Mouse (Mus musculus): ENCODE measurements around the gene Atp9a.

The Atp9a gene

GRCm38 (mm10) chr2:168740496-168740895, 1.7 kb downstream of the Atp9a start:
- DNase-seq (ENCODE audit: low read depth in 2 of 2, low spot score in 2 of 2) = no peak

DNA sequence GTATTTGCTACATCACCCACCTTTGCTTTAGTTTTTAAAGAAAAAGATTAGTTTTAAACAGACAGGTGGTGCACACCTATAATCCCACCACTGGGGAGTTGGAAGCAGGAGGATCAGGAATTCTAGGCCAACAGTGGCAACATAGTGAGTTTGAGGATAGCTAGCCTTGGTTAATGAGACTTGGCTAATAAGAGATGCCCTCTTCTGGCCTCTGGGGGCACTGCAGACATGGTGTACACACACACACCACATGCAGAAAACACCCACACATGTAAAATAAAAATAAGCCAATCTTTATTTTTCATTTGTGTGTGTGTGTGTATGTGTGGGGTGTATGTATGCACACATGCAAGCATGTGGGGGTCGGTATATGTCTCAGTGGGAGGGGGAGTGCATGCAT, 3.4 kb downstream of the Atp9a start:
- no peak for DNase-seq (ENCODE audit: low read depth in 2 of 2, low spot score in 2 of 2)

- no peak for DNase-seq (ENCODE audit: low read depth in 2 of 2, low spot score in 2 of 2)
These were observed 4.3 kb downstream of the Atp9a start for GRCm38 (mm10) chr2:168737878-168738277.

DNA sequence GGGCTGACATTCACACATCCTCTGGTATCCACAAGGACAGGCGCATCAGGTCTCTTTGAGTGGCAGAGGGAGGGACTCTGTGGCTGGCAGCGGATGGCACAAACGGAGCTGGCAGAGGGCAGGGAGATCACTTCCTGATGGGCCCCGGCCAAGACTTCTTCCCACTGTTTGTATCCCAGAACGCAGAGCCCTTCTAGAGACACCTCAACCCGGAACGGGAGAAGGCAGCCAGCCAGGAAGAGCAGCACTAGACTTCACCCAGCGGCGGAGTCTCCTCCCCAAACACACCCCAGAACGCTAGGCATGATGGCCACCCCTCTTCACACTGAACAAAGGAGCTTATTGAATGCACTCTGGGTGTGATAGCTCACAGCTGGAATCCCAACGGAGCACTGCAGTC, 8.2 kb downstream of the Atp9a start:
- no peak for DNase-seq (ENCODE audit: low read depth in 2 of 2, low spot score in 2 of 2)

- no peak for DNase-seq (ENCODE audit: low read depth in 2 of 2, low spot score in 2 of 2)
These were observed 11.0 kb downstream of the Atp9a start for GRCm38 (mm10) chr2:168731258-168731657.

DNA sequence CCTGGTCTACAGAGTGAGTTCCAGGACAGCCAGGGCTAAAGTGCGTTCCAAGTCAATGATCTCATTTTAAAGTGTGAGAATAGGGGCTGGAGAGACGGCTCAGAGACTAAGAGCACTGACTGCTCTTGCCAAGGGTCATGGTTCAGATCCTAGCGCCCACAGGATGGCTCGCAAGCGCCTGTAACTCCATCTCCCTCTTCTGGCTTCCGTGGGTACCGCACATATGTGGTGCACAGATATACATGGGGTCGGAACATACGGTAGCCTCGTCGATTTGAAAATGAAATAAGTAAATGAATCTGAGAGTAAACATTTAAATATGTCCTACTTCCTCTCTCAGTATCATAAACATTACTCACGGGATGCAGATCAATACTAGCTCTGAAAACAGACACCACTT, 12.5 kb downstream of the Atp9a start:
- DNase-seq (ENCODE audit: low read depth in 2 of 2, low spot score in 2 of 2) = no peak

GRCm38 (mm10) chr2:168728045-168728444, 14.2 kb downstream of the Atp9a start:
- no peak for DNase-seq (ENCODE audit: low read depth in 2 of 2, low spot score in 2 of 2)

DNA sequence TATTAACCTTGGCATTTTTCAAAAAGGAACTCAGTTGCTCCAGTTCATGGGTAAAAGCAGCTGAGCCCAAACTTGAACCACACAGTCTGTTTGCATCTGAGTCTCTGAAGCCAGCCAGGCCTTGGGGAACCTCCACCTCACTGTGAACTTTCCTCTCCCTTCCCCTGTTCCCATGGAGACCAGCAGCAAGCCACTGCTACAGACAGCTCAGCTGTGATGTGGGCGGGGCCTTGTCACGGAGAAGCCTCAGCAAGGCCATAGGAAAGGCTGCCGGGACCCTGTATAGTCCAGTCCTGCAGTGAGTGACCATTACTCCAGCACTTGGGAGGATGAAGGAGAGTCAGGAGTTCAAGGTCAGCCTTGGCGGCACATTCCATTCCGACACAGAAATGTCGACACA, 16.2 kb downstream of the Atp9a start:
- DNase-seq (ENCODE audit: low read depth in 2 of 2, low spot score in 2 of 2) = no peak

- DNase-seq (ENCODE audit: low read depth in 2 of 2, low spot score in 2 of 2) = no peak
These were observed 20.9 kb downstream of the Atp9a start for GRCm38 (mm10) chr2:168721313-168721712.

DNA sequence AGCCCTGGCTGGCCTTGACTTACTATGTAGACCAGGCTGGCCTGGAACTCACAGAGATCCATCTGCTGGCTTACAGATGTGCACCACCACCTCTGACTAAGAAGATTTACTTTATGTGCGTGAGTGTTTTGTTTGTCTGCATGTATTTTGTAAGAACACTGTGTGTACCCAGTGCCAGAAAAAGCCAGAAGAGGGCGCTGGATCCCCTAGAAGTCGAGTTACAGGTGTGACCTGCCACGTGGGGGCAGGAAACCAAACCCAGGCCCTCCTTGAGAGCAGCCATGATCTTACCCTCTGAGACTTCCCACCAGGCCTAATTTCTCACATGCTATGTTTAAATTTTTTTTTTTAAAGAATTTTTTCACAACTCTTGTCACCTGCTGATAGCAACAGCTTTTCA, 22.5 kb downstream of the Atp9a start:
- DNase-seq (ENCODE audit: low read depth in 2 of 2, low spot score in 2 of 2) = no peak

- no peak for DNase-seq (ENCODE audit: low read depth in 2 of 2, low spot score in 2 of 2)
These were observed 23.5 kb downstream of the Atp9a start for GRCm38 (mm10) chr2:168718735-168719134.

DNA sequence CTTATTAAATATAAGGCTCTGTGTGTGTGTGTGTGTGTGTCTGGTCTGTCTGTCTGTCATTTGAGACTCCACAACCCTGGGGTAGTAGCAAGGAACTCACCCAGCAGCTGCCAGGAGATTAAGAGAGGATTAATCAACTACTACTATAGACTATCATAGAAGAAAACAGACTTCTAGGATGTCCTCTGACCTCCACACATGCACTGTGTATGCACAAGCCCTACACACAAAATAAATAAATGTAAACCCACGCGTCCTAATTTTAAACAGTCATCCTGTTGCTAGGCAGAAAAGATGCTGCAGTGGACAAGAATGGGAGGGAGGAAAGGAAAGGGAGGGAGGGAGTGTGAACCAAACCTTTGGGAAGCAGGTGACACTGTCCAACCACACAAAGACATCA, 23.9 kb downstream of the Atp9a start:
- no peak for DNase-seq (ENCODE audit: low read depth in 2 of 2, low spot score in 2 of 2)

DNA sequence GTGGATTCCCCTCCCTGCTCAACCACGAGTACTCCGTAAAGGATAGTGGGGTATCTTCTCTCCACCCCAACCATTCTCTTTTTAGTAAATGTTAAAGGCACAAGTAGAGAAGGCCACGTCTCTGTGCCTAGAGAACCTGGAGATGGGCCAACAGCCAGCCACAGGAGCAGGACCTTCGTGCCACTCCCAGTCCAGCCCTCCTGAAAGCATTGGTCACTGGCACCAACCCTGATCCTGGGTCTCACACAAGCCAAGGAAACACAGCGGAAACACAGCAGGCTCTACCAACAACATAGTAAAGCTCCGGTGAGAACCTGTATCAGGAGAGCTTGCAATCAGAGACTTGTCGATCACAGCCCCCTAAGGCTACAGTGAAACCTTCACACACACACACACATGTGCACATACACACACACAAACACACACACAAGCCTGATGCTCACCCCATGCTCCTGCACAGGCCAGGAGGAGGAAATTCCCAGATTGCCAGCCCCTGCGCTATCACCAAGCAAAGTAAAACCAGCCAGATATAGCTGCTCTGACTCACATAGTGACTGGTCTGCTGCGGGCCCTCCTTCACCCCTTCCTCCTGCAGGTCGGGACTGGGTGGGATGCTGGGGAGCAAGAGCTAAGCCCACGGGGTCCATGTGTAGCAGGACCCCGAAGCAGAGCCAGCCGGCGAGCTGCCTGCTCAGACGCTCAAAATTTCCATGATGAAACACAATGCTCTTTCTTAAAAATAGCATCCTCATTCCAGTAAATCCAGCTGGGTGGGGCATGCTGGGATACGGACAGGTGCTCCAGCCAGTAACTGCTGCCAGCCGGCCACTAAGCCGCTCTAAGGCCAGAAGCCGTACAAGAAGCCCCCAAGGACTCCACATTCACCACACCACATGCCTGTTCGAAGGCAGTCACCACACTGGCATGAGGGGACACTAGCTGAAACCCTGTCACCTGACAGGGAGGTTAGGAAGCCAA, 29.7 kb downstream of the Atp9a start:
- no peak for DNase-seq (ENCODE audit: low read depth in 2 of 2, low spot score in 2 of 2)

- no peak for DNase-seq (ENCODE audit: low read depth in 2 of 2, low spot score in 2 of 2)
These were observed 31.2 kb downstream of the Atp9a start for GRCm38 (mm10) chr2:168710979-168711378.

GRCm38 (mm10) chr2:168707766-168708165, 34.4 kb downstream of the Atp9a start:
- no peak for DNase-seq (ENCODE audit: low read depth in 2 of 2, low spot score in 2 of 2)

- DNase-seq (ENCODE audit: low read depth in 2 of 2, low spot score in 2 of 2) = no peak
These were observed 39.9 kb downstream of the Atp9a start for GRCm38 (mm10) chr2:168702266-168702665.

DNA sequence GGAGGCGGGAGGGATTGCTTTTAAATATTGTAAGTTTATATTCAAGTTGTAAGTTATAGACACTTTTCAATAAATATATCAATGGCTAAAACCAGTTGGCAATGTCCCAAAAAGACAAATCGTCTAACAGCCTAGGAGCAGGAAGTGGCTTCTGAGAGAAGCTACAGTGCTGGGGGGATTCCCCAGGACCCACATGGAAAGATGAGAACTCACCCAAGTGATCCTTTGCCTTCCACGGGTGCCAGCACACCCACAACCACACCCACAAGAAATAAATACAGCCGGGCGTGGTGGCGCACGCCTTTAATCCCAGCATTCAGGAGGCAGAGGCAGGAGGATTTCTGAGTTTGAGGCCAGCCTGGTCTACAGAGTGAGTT, 47.2 kb downstream of the Atp9a start:
- no peak for DNase-seq (ENCODE audit: low read depth in 2 of 2, low spot score in 2 of 2)

DNA sequence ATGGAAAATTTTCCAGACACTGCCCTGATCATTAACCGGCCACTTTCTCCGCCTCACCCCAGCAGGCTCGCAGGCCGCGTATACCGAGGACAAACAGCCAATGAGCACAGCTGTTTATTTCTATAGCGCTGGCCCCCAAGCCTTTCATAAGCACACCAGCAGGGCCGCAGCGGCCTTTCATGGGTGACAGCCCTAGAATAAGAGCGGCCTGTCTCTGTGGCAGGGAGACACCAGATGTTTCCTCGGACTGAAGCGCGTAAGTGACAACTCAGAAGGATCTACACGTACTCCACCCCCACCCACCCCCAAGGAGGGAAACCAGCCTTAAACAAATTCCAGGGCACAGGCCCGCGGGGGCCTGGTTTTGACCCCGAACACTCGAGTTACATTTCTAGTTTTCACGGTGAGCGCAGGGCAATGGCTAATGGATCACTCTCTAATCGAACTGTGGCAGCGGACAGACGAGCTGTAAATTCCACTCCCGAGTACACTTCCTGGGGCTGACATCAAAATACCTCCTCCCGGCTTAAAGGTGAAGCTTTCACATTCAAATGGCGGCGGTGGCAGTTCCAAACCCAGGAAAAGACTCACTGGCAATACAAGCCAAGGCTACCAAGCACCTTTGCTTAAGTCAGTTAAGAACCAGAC, 47.7 kb downstream of the Atp9a start:
- DNase-seq (ENCODE audit: low read depth in 2 of 2, low spot score in 2 of 2) = no peak

GRCm38 (mm10) chr2:168691774-168692173, 50.4 kb downstream of the Atp9a start:
- peak in 1 of 2 experiments; percentile 20 for DNase-seq (ENCODE audit: low read depth in 2 of 2, low spot score in 2 of 2)

DNA sequence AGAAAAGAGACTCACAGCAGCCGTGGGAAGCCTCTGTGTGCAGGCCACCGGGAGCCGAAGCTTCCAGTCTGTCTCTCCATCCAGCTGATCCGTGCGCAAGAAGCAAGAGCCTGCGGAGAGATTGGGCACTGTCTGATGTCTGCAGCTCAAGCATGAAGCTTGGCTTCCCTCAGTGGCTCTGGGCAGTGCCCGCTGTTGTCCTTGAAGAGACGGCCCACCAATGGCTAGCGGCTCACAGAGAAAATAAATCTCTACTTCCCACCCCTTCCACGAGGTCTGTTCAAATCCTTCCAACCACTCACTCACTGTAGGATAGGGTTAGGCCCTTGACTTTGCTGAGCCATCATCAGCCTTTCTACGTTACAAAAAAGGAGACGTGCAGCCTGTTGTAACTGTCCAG, 54.9 kb downstream of the Atp9a start:
- no peak for DNase-seq (ENCODE audit: low read depth in 2 of 2, low spot score in 2 of 2)

DNA sequence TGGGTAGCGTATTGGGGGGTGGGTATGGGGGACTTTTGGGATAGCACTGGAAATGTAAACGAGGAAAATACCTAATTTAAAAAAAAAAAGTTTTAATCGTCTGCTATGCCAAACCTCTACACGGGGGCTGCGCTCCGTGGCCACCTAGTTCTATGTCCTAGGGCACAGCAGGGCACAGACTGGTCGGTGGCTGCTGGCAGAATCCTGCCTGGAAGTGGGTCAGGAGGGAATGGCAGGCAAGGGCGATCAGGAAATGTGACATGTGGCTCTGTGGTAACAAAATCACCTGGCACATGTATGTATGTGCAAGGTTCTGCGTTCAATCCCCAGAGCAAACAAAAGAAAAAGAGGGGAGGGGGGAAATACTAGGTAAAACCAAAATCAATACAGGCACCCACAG, 56.3 kb downstream of the Atp9a start:
- no peak for DNase-seq (ENCODE audit: low read depth in 2 of 2, low spot score in 2 of 2)

GRCm38 (mm10) chr2:168684695-168685094, 57.5 kb downstream of the Atp9a start:
- no peak for DNase-seq (ENCODE audit: low read depth in 2 of 2, low spot score in 2 of 2)
